Mouse (Mus musculus): ENCODE measurements around the gene Fbxl7. TPM values are rescaled to one million over a fixed set of nuclear protein-coding genes. Genes with fewer than 3 reads are reported as not detected.

Gene Fbxl7
- total and polyA plus RNA-seq, 3 experiments, result 1.9 to 3.1 (median 3.0) TPM

GRCm38 (mm10) chr15:26838386-26838785 lies 57.0 kb downstream of the Fbxl7 start:
- intact Hi-C loops (cut with DNase I), result loop anchor here (5.0 kb wide), 1 partner anchor 41 kb away; no protein-coding TSS in a partner anchor
- H3K4me1 ChIP-seq (ENCODE audit: control insufficient read depth, insufficient read depth, low read length), result peaks cover 8% of the 10 kb centered on the region
- TF ChIP-seq POLR2A (IDR thresholded peaks at IDR 0.05; ENCODE audit: insufficient read depth, low read depth, low read length) (no peak), EP300 (IDR thresholded peaks at IDR 0.05; ENCODE audit: insufficient read depth, low read depth, low read length) (no peak), CTCF (IDR thresholded peaks at IDR 0.05) (no peak)
- H3K27ac ChIP-seq, result no peak overlapping the region
- H3K79me2 ChIP-seq (replicated peaks; ENCODE audit: control insufficient read depth, insufficient read depth, low read length), result no peaks in the 10 kb centered on the region; the same call in 1 of the 2 replicates
- DNase-seq, result no peak
- H3K4me3 ChIP-seq, result no peak overlapping the region
- no peak overlapping the region for H3K9ac ChIP-seq (ENCODE audit: low read depth, low read length)
- H3K36me3 ChIP-seq (ENCODE audit: control insufficient read depth, insufficient read depth, low read length), result peaks cover 4% of the 10 kb centered on the region; the same call in 1 of the 2 replicates
- WGBS, result 90% methylated on average over 1 of the region's 1 CpGs
- H3K27me3 ChIP-seq (ENCODE audit: control insufficient read depth, insufficient read depth, low read length), result no peaks in the 10 kb centered on the region

- Histone ChIP-seq H3K4me1 (ENCODE audit: control insufficient read depth, insufficient read depth, low read length) (peaks cover 8% of the 10 kb centered on the region), H3K27ac (no peak overlapping the region), H3K9ac (ENCODE audit: low read depth, low read length) (no peak overlapping the region), H3K79me2 (replicated peaks; ENCODE audit: control insufficient read depth, insufficient read depth, low read length) (no peaks in the 10 kb centered on the region; the same call in 1 of the 2 replicates), H3K4me3 (no peak overlapping the region), H3K27me3 (ENCODE audit: control insufficient read depth, insufficient read depth, low read length) (no peaks in the 10 kb centered on the region), H3K36me3 (ENCODE audit: control insufficient read depth, insufficient read depth, low read length) (peaks cover 4% of the 10 kb centered on the region; the same call in 1 of the 2 replicates)
- WGBS, result 46% methylated on average over 3 of the region's 3 CpGs
- no peak for DNase-seq
- TF ChIP-seq POLR2A (IDR thresholded peaks at IDR 0.05; ENCODE audit: insufficient read depth, low read depth, low read length), result no peak
- no peak for TF ChIP-seq EP300 (IDR thresholded peaks at IDR 0.05; ENCODE audit: insufficient read depth, low read depth, low read length)
- intact Hi-C loops (cut with DNase I), result loop anchor here (5.0 kb wide), 1 partner anchor 40 kb away; no protein-coding TSS in a partner anchor
These were observed 58.2 kb downstream of the Fbxl7 start for GRCm38 (mm10) chr15:26837200-26837599.

GRCm38 (mm10) chr15:26834415-26834814 lies 61.0 kb downstream of the Fbxl7 start:
- Histone ChIP-seq H3K36me3 (ENCODE audit: control insufficient read depth, insufficient read depth, low read length) (no peaks in the 10 kb centered on the region; the same call in 1 of the 2 replicates), H3K4me1 (ENCODE audit: control insufficient read depth, insufficient read depth, low read length) (peaks cover 3% of the 10 kb centered on the region), H3K79me2 (replicated peaks; ENCODE audit: control insufficient read depth, insufficient read depth, low read length) (no peaks in the 10 kb centered on the region; the same call in none of the 2 replicates), H3K27ac (no peak overlapping the region), H3K4me3 (no peak overlapping the region), H3K27me3 (ENCODE audit: control insufficient read depth, insufficient read depth, low read length) (no peaks in the 10 kb centered on the region), H3K9ac (ENCODE audit: low read depth, low read length) (no peak overlapping the region)
- intact Hi-C loops (cut with DNase I), result no loop called here
- 26% methylated on average over 5 of the region's 5 CpGs for WGBS
- peak in 1 of 2 experiments; percentile 15 for DNase-seq
- TF ChIP-seq CTCF (IDR thresholded peaks at IDR 0.05), result no peak
- no peak for TF ChIP-seq EP300 (IDR thresholded peaks at IDR 0.05; ENCODE audit: insufficient read depth, low read depth, low read length)
- no peak for TF ChIP-seq POLR2A (IDR thresholded peaks at IDR 0.05; ENCODE audit: insufficient read depth, low read depth, low read length)

GRCm38 (mm10) chr15:26831141-26831540 lies 64.2 kb downstream of the Fbxl7 start:
- DNase-seq, result no peak
- no peak for TF ChIP-seq EP300 (IDR thresholded peaks at IDR 0.05; ENCODE audit: insufficient read depth, low read depth, low read length)
- no peak for TF ChIP-seq CTCF (IDR thresholded peaks at IDR 0.05)
- TF ChIP-seq POLR2A (IDR thresholded peaks at IDR 0.05; ENCODE audit: insufficient read depth, low read depth, low read length), result no peak
- peaks cover 3% of the 10 kb centered on the region for H3K4me1 ChIP-seq (ENCODE audit: control insufficient read depth, insufficient read depth, low read length)
- H3K27ac ChIP-seq, result no peak overlapping the region
- H3K79me2 ChIP-seq (replicated peaks; ENCODE audit: control insufficient read depth, insufficient read depth, low read length), result no peaks in the 10 kb centered on the region; the same call in 1 of the 2 replicates
- 93% methylated on average over 4 of the region's 4 CpGs for WGBS
- H3K4me3 ChIP-seq, result no peak overlapping the region
- H3K27me3 ChIP-seq (ENCODE audit: control insufficient read depth, insufficient read depth, low read length), result no peaks in the 10 kb centered on the region
- H3K9ac ChIP-seq (ENCODE audit: low read depth, low read length), result no peak overlapping the region
- no peaks in the 10 kb centered on the region; the same call in 1 of the 2 replicates for H3K36me3 ChIP-seq (ENCODE audit: control insufficient read depth, insufficient read depth, low read length)
- intact Hi-C loops (cut with DNase I), result no loop called here

GRCm38 (mm10) chr15:26816931-26817330 lies 78.4 kb downstream of the Fbxl7 start:
- intact Hi-C loops (cut with DNase I), result no loop called here
- Histone ChIP-seq H3K36me3 (ENCODE audit: control insufficient read depth, insufficient read depth, low read length) (no peaks in the 10 kb centered on the region), H3K27ac (no peak overlapping the region), H3K9ac (ENCODE audit: low read depth, low read length) (no peak overlapping the region), H3K27me3 (ENCODE audit: control insufficient read depth, insufficient read depth, low read length) (no peaks in the 10 kb centered on the region), H3K4me3 (no peak overlapping the region), H3K4me1 (ENCODE audit: control insufficient read depth, insufficient read depth, low read length) (no peaks in the 10 kb centered on the region; the same call in 1 of the 2 replicates), H3K79me2 (replicated peaks; ENCODE audit: control insufficient read depth, insufficient read depth, low read length) (no peaks in the 10 kb centered on the region)
- WGBS, result 94% methylated on average over 1 of the region's 1 CpGs
- DNase-seq, result no peak
- TF ChIP-seq EP300 (IDR thresholded peaks at IDR 0.05; ENCODE audit: insufficient read depth, low read depth, low read length) (no peak), CTCF (IDR thresholded peaks at IDR 0.05) (no peak), POLR2A (IDR thresholded peaks at IDR 0.05; ENCODE audit: insufficient read depth, low read depth, low read length) (no peak)

GRCm38 (mm10) chr15:26812856-26813255 lies 82.5 kb downstream of the Fbxl7 start:
- Histone ChIP-seq H3K27me3 (ENCODE audit: control insufficient read depth, insufficient read depth, low read length) (no peaks in the 10 kb centered on the region), H3K4me1 (ENCODE audit: control insufficient read depth, insufficient read depth, low read length) (no peaks in the 10 kb centered on the region; the same call in none of the 2 replicates), H3K4me3 (no peak overlapping the region), H3K9ac (ENCODE audit: low read depth, low read length) (no peak overlapping the region), H3K27ac (no peak overlapping the region), H3K36me3 (ENCODE audit: control insufficient read depth, insufficient read depth, low read length) (no peaks in the 10 kb centered on the region), H3K79me2 (replicated peaks; ENCODE audit: control insufficient read depth, insufficient read depth, low read length) (0 out of 2 replicates have a peak, but pooled peaks cover 2% of the 10 kb centered on the region)
- TF ChIP-seq EP300 (IDR thresholded peaks at IDR 0.05; ENCODE audit: insufficient read depth, low read depth, low read length) (no peak), CTCF (IDR thresholded peaks at IDR 0.05) (no peak), POLR2A (IDR thresholded peaks at IDR 0.05; ENCODE audit: insufficient read depth, low read depth, low read length) (no peak)
- 71% methylated on average over 3 of the region's 3 CpGs for WGBS
- intact Hi-C loops (cut with DNase I), result no loop called here
- no peak for DNase-seq

All from heart, adult 2 months (tissue).